Mouse (Mus musculus): ENCODE measurements around the gene Ccdc33.
A peak's percentile ranks its signal among the peaks of the same experiment; 100 is the strongest.

The Ccdc33 gene

GRCm38 (mm10) chr9:58011552-58011951, 107.1 kb downstream of the Ccdc33 start:
- no peak for DNase-seq (ENCODE audit: low spot score)

- DNase-seq (ENCODE audit: low spot score): no peak
Observed at GRCm38 (mm10) chr9:58011027-58011426, 107.6 kb downstream of the Ccdc33 start.

GRCm38 (mm10) chr9:58009588-58009987, 109.0 kb downstream of the Ccdc33 start:
- no peak for DNase-seq (ENCODE audit: low spot score)

- no peak for DNase-seq (ENCODE audit: low spot score)
Observed at GRCm38 (mm10) chr9:58009015-58009362, 109.6 kb downstream of the Ccdc33 start.

- no peak for DNase-seq (ENCODE audit: low spot score)
Observed at GRCm38 (mm10) chr9:58008336-58009014, 110.1 kb downstream of the Ccdc33 start.

GRCm38 (mm10) chr9:58005753-58006461, 112.7 kb downstream of the Ccdc33 start, which contains the start of gene Cyp11a1:
Gene Cyp11a1, plus strand, starts transcription at chr9:58006411.
- DNase-seq (ENCODE audit: low spot score): no peak

- DNase-seq (ENCODE audit: low spot score): no peak
Observed at GRCm38 (mm10) chr9:58003272-58003671, 115.4 kb downstream of the Ccdc33 start.

GRCm38 (mm10) chr9:57999676-58000075, 118.9 kb downstream of the Ccdc33 start:
- no peak for DNase-seq (ENCODE audit: low spot score)

GRCm38 (mm10) chr9:57998685-57999084, 119.9 kb downstream of the Ccdc33 start:
- DNase-seq (ENCODE audit: low spot score): no peak

- peak; percentile 10 for DNase-seq (ENCODE audit: low spot score)
Observed at GRCm38 (mm10) chr9:57998032-57998659, 120.5 kb downstream of the Ccdc33 start.

GRCm38 (mm10) chr9:57997511-57998031, 121.1 kb downstream of the Ccdc33 start:
- DNase-seq (ENCODE audit: low spot score): no peak

- DNase-seq (ENCODE audit: low spot score): no peak
Observed at GRCm38 (mm10) chr9:57995282-57995681, 123.3 kb downstream of the Ccdc33 start.

- no peak for DNase-seq (ENCODE audit: low spot score)
Observed at GRCm38 (mm10) chr9:57992781-57993591, 125.6 kb downstream of the Ccdc33 start.

- no peak for DNase-seq (ENCODE audit: low spot score)
Observed at GRCm38 (mm10) chr9:57992060-57992459, 126.6 kb downstream of the Ccdc33 start.

GRCm38 (mm10) chr9:57990438-57991110, 128.0 kb downstream of the Ccdc33 start:
- no peak for DNase-seq (ENCODE audit: low spot score)

GRCm38 (mm10) chr9:57989309-57989708, 129.3 kb downstream of the Ccdc33 start:
- DNase-seq (ENCODE audit: low spot score): no peak

- DNase-seq (ENCODE audit: low spot score): no peak
Observed at GRCm38 (mm10) chr9:57988098-57988497, 130.5 kb downstream of the Ccdc33 start.

GRCm38 (mm10) chr9:57986293-57986692, 132.3 kb downstream of the Ccdc33 start:
- no peak for DNase-seq (ENCODE audit: low spot score)

GRCm38 (mm10) chr9:57985304-57985703, 133.3 kb downstream of the Ccdc33 start:
- no peak for DNase-seq (ENCODE audit: low spot score)

- no peak for DNase-seq (ENCODE audit: low spot score)
Observed at GRCm38 (mm10) chr9:57980570-57980969, 138.1 kb downstream of the Ccdc33 start.

- no peak for DNase-seq (ENCODE audit: low spot score)
Observed at GRCm38 (mm10) chr9:57978858-57979257, 139.8 kb downstream of the Ccdc33 start.

Data from spleen, adult 12 weeks (tissue).